Mouse (Mus musculus) urinary bladder, postnatal 14 days (tissue): ENCODE measurements around the gene Stk24.

Experiments used
- DNase-seq: peaks from one replicate; pipeline ENCODE4 v3.0.0; 2021; ENCODE audit warnings: low spot score

Gene Stk24

GRCm38 (mm10) chr14:121379116-121379826 is 540 bp downstream of the Stk24 start:
- peak; percentile 81 for DNase-seq

GRCm38 (mm10) chr14:121378243-121379115 is 1.3 kb downstream of the Stk24 start:
- peak; percentile 69 for DNase-seq

GRCm38 (mm10) chr14:121376566-121376965 is 3.2 kb downstream of the Stk24 start:
- no peak for DNase-seq

- DNase-seq: no peak
These were observed 5.9 kb downstream of the Stk24 start for GRCm38 (mm10) chr14:121373901-121374300.

- DNase-seq: no peak
These were observed 6.8 kb downstream of the Stk24 start for GRCm38 (mm10) chr14:121373020-121373419.

GRCm38 (mm10) chr14:121371911-121372820 is 7.6 kb downstream of the Stk24 start:
- DNase-seq: no peak

- DNase-seq: no peak
These were observed 10.4 kb downstream of the Stk24 start for GRCm38 (mm10) chr14:121369385-121369784.

- DNase-seq: no peak
These were observed 11.6 kb downstream of the Stk24 start for GRCm38 (mm10) chr14:121368108-121368705.

GRCm38 (mm10) chr14:121365991-121366728 is 13.7 kb downstream of the Stk24 start:
- DNase-seq: no peak

- DNase-seq: no peak
These were observed 14.4 kb downstream of the Stk24 start for GRCm38 (mm10) chr14:121365390-121365789.

- no peak for DNase-seq
These were observed 15.5 kb downstream of the Stk24 start for GRCm38 (mm10) chr14:121364282-121364681.

GRCm38 (mm10) chr14:121361319-121362114 is 18.3 kb downstream of the Stk24 start:
- peak; percentile 79 for DNase-seq

GRCm38 (mm10) chr14:121359850-121360249 is 20.0 kb downstream of the Stk24 start:
- no peak for DNase-seq

- DNase-seq: no peak
These were observed 20.8 kb downstream of the Stk24 start for GRCm38 (mm10) chr14:121359015-121359414.

- DNase-seq: no peak
These were observed 21.5 kb downstream of the Stk24 start for GRCm38 (mm10) chr14:121358327-121358726.

GRCm38 (mm10) chr14:121356336-121356862 is 23.4 kb downstream of the Stk24 start:
- DNase-seq: no peak

- no peak for DNase-seq
These were observed 24.1 kb downstream of the Stk24 start for GRCm38 (mm10) chr14:121355732-121356131.

- no peak for DNase-seq
These were observed 26.0 kb downstream of the Stk24 start for GRCm38 (mm10) chr14:121353648-121354377.

- DNase-seq: no peak
These were observed 27.1 kb downstream of the Stk24 start for GRCm38 (mm10) chr14:121352744-121353143.
